Mouse (Mus musculus): Measurements from ENCODE around the gene H1f0. TPM values are rescaled to one million over a fixed set of nuclear protein-coding genes. Genes with fewer than 3 reads are reported as not detected.
A peak's percentile ranks its signal among the peaks of the same experiment; 100 is the strongest.

The H1f0 gene
- polyA plus RNA-seq, 2 experiments: 47.8 to 65.2 TPM

DNA sequence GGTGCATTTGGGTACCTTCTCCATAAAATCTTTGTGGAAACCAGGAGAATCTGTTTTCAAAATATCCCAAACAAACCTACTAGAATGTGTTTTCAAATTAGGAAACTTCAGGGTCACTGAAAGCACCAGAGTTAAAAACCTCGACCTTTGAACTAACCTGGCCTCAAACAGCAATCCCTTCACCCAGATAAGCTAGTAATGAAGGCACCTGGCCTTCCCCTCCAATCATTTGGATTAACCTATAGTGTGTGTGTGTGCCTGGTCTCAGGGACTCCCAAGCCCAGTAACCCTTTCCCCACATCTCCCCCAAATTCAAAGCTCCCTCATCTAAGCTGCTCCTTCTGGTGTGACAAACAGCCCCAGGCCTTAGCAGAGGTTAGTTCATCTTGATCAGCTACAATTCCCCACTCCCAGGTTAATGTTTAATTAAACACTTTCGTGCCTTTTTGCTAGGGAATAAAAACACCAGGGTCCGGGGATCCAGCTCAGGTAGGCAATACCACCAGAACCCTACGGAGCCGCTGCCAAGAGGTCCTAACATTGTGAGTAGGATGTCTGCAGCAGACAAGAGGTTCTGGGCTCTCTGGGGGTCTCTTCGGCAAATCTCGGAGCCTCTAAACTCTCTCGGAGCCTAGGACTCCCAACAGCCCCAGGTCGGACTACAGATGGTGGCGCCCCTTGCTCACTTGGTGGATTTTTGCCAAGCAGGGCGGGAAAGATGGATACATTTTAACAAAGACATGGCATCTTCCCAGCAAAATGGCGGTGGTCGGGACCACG is 1.5 kb upstream of the H1f0 start:
- TF ChIP-seq CTCF (IDR thresholded peaks at IDR 0.05; ENCODE audit: low read depth): no peak
- no peak for TF ChIP-seq EP300 (IDR thresholded peaks at IDR 0.05; ENCODE audit: low read depth)
- peak overlapping the region; percentile 81 for H3K4me2 ChIP-seq (ENCODE audit: low read depth)
- H3K27me3 ChIP-seq (ENCODE audit: control insufficient read depth, insufficient read depth, low read length): peaks cover 65% of the 10 kb centered on the region
- H3K4me1 ChIP-seq (replicated peaks; ENCODE audit: control insufficient read depth in 2 of 2, insufficient read depth in 2 of 2, low read length in 1 of 2): peaks cover 0 to 8% of the 10 kb centered on the region in 2 experiments; a peak in 3 of 4 replicates
- ATAC-seq (ENCODE audit: insufficient read depth) (no peak), DNase-seq (ENCODE audit: low read depth in 3 of 3, low spot score in 3 of 3) (no peak)
- no peak overlapping the region for H3K27ac ChIP-seq
- no peaks in the 10 kb centered on the region for H3K36me3 ChIP-seq (replicated peaks; ENCODE audit: control insufficient read depth, insufficient read depth, low read depth)
- no peaks in the 10 kb centered on the region for H3K9me3 ChIP-seq (ENCODE audit: control insufficient read depth, low read length)
- peak overlapping the region; percentile 57 to 63 for H3K4me3 ChIP-seq (ENCODE audit: insufficient read depth in 1 of 2, low read depth in 2 of 2, low read length in 2 of 2)
- 54% methylated on average over 14 of the region's 14 CpGs for WGBS (ENCODE audit: insufficient replicate concordance)
- H3K9ac ChIP-seq (replicated peaks): no peak overlapping the region

DNA sequence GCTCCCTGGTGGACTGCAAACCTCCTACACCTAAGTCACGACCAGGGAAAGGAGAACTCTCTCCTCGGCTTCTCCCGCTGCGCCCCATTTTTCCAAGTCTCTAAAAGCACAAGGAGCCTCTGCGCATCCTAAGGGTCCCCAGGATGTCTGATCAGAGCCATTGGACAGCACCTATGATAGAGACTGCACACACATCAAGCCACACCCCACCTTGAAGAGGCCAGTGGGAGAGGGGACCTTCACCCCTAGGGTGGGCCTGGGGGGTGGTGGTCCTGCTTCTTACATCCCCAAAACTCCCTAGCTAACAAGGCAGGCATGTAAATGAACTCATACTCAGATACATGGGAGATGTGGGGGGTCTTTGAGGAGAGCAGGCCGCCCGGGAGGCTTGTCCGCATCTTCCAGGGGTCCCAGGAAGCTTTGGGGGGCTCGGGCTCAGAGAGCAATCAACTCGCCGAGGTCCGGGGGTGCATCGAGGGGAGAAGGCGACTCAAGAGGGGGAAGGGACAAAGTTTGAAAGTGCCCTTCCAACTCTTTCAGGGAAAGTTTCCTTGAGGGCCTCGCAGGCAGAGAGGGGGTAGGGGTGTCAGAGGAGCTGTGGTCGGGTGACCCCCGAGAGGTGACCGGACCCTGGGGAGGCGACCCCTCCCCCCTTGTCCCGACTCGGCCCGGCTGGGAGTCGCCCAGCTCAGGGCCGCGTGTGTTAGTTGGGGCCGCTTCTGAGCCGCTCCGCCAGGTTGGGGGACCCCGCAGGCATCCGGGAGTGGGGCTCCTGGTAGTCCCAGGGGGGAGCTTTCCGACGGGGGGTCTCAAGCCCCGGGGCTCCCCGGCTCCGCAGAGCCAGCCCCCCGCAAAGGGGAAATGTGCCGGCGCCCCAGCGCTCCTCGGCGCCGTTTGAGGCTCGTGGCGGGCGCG is 702 bp upstream of the H1f0 start:
- Histone ChIP-seq H3K27me3 (ENCODE audit: control insufficient read depth, insufficient read depth, low read length) (peaks cover 65% of the 10 kb centered on the region), H3K4me1 (replicated peaks; ENCODE audit: control insufficient read depth in 2 of 2, insufficient read depth in 2 of 2, low read length in 1 of 2) (peaks cover 0 to 8% of the 10 kb centered on the region in 2 experiments; a peak in 3 of 4 replicates), H3K27ac (peak overlapping the region; percentile 13; the same call in 1 of the 2 replicates), H3K4me3 (ENCODE audit: insufficient read depth in 1 of 2, low read depth in 2 of 2, low read length in 2 of 2) (peak overlapping the region; percentile 57 to 63), H3K4me2 (ENCODE audit: low read depth) (peak overlapping the region; percentile 81), H3K36me3 (replicated peaks; ENCODE audit: control insufficient read depth, insufficient read depth, low read depth) (no peaks in the 10 kb centered on the region), H3K9ac (replicated peaks) (peak overlapping the region; percentile 81), H3K9me3 (ENCODE audit: control insufficient read depth, low read length) (no peaks in the 10 kb centered on the region)
- DNase-seq (ENCODE audit: low read depth in 3 of 3, low spot score in 3 of 3) (no peak), ATAC-seq (ENCODE audit: insufficient read depth) (peak; percentile 19; the same call in 1 of the 2 replicates)
- WGBS (ENCODE audit: insufficient replicate concordance): 6% methylated on average over 45 of the region's 46 CpGs
- no peak for TF ChIP-seq EP300 (IDR thresholded peaks at IDR 0.05; ENCODE audit: low read depth)
- TF ChIP-seq CTCF (IDR thresholded peaks at IDR 0.05; ENCODE audit: low read depth): no peak

DNA sequence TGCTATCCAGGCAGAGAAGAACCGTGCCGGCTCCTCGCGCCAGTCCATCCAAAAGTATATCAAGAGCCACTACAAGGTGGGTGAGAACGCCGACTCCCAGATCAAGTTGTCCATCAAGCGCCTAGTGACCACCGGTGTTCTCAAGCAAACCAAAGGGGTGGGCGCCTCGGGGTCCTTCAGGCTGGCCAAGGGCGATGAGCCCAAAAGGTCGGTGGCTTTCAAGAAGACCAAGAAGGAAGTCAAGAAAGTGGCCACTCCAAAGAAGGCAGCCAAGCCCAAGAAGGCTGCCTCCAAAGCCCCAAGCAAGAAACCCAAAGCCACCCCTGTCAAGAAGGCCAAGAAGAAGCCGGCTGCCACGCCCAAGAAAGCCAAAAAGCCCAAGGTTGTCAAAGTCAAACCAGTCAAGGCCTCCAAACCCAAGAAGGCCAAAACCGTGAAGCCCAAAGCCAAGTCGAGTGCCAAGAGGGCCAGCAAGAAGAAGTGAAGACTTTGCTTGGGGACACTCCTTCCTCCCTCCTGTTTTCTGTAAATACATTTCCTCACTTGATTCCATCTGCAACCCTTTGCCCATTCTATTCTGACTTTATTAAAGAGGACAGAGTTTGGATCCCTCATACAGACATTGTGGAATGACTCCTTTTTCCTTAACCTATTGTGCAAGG is 704 bp downstream of the H1f0 start:
- no peaks in the 10 kb centered on the region for H3K36me3 ChIP-seq (replicated peaks; ENCODE audit: control insufficient read depth, insufficient read depth, low read depth)
- H3K27ac ChIP-seq: no peak overlapping the region
- H3K27me3 ChIP-seq (ENCODE audit: control insufficient read depth, insufficient read depth, low read length): peaks cover 65% of the 10 kb centered on the region
- H3K4me2 ChIP-seq (ENCODE audit: low read depth): peak overlapping the region; percentile 81
- ATAC-seq (ENCODE audit: insufficient read depth) (no peak), DNase-seq (ENCODE audit: low read depth in 3 of 3, low spot score in 3 of 3) (no peak)
- WGBS (ENCODE audit: insufficient replicate concordance): 21% methylated on average over 16 of the region's 16 CpGs
- H3K9ac ChIP-seq (replicated peaks): peak overlapping the region; percentile 61
- H3K4me1 ChIP-seq (replicated peaks; ENCODE audit: control insufficient read depth in 2 of 2, insufficient read depth in 2 of 2, low read length in 1 of 2): peaks cover 0 to 2% of the 10 kb centered on the region in 2 experiments; a peak in 2 of 4 replicates
- peak overlapping the region; percentile 53 to 63 for H3K4me3 ChIP-seq (ENCODE audit: insufficient read depth in 1 of 2, low read depth in 2 of 2, low read length in 2 of 2)
- no peaks in the 10 kb centered on the region for H3K9me3 ChIP-seq (ENCODE audit: control insufficient read depth, low read length)
- TF ChIP-seq EP300 (IDR thresholded peaks at IDR 0.05; ENCODE audit: low read depth) (no peak), CTCF (IDR thresholded peaks at IDR 0.05; ENCODE audit: low read depth) (no peak)

DNA sequence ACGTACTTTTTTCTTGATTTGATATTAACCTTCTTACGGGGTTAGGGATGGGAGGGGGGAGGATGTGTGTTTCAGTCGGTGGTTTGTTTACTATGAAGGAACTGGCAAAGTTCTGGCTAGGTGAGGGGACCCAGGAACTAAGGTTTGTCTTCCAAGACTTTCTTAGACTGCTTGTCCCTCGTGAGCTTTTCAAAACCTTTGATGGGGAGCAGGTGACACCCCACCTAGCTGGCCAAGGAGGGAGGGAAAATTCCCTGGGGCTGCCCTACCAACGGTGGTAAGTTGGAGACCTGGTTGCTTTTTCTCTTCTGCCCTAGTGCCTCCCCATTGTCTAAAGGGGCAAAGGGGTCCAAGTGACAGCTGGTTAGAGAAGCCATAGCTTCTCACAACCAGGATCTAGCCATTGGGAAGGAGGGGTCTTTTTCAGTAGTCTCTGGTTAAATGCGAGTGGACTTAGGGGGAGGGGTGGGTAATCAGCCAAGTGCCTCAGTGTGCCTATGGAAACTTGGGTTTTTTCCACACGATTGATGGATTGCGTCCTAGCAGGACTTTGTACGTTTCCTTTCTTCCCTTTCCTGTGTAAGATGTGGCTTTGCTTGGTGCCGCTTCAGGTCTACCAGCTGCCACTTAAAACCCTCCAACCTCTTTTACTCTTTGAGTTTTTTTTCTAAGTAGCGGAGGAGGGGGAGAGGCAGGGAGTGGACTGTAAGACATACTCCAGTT is 1.4 kb downstream of the H1f0 start:
- Histone ChIP-seq H3K4me1 (replicated peaks; ENCODE audit: control insufficient read depth in 2 of 2, insufficient read depth in 2 of 2, low read length in 1 of 2) (peaks cover 0 to 2% of the 10 kb centered on the region in 2 experiments; a peak in 2 of 4 replicates), H3K27ac (no peak overlapping the region), H3K9ac (replicated peaks) (peak overlapping the region; percentile 37; the same call in 1 of the 2 replicates), H3K9me3 (ENCODE audit: control insufficient read depth, low read length) (no peaks in the 10 kb centered on the region), H3K27me3 (ENCODE audit: control insufficient read depth, insufficient read depth, low read length) (peaks cover 65% of the 10 kb centered on the region), H3K4me3 (ENCODE audit: insufficient read depth in 1 of 2, low read depth in 2 of 2, low read length in 2 of 2) (peak overlapping the region; percentile 53 to 63), H3K4me2 (ENCODE audit: low read depth) (peak overlapping the region; percentile 81), H3K36me3 (replicated peaks; ENCODE audit: control insufficient read depth, insufficient read depth, low read depth) (no peaks in the 10 kb centered on the region)
- WGBS (ENCODE audit: insufficient replicate concordance): 10% methylated on average over 11 of the region's 11 CpGs
- DNase-seq (ENCODE audit: low read depth in 3 of 3, low spot score in 3 of 3) (no peak), ATAC-seq (ENCODE audit: insufficient read depth) (no peak)
- TF ChIP-seq CTCF (IDR thresholded peaks at IDR 0.05; ENCODE audit: low read depth) (no peak), EP300 (IDR thresholded peaks at IDR 0.05; ENCODE audit: low read depth) (no peak)
